10 mouse cellular contexts compared by ENCODE assay signal in the genomic region with DNA sequence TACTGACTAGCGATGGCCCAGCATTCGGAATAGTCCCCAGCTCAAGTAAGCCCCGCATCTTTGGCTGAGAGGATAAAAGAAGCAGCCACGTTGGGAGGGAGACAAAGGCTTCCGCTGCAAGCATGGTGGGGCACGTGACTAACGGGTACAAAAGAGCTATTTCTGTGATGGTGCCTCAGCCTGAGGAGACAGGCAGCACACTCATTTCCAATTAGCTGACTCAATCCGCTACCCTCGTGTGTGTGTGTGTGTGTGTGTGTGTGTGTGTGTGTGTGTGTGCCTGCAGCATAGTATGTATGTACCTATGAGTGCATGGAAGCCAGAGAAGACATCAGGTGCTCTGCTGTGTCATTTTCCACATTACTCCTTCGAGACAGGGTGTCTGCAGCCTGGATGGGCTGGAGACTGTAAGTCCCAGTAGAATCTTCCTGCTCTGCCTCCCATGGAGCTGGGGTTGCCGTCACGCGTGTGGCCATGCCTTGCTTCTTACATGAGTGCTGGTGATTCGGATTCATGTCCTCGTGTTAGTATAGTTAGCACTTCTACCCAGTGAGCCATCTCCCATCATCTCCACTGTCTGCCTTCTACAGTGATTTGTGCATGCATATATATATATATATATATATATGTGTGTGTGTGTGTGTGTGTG. TPM values are rescaled to one million over a fixed set of nuclear protein-coding genes. Genes with fewer than 3 reads are reported as not detected.
A peak's percentile ranks its signal among the peaks of the same experiment; 100 is the strongest.
DNase-seq lines count a peak whose midpoint lies in the region; ATAC-seq and TF ChIP-seq lines count a peak whose summit lies in the region.
"Had no signal": no experiment of that assay in that cellular context is flagged by ENCODE, and none has a peak within 500 bp of the region (broad histone marks: within the 10 kb centered on the region; RNA-seq: fewer than 3 reads in every experiment).

No protein-coding gene starts in this region.

- ATAC-seq in embryonic facial prominence, embryonic 14.5 days (ENCODE audit: low read depth): no peak; the same call in 1 of the 2 replicates
- ATAC-seq in midbrain, embryonic 15.5 days (replicated peaks): peak; percentile 94
- no peak for ATAC-seq in liver, embryonic 12.5 days

- no peak overlapping the region for H3K27ac ChIP-seq in CH12.LX (ENCODE audit: insufficient read depth, low read depth)
- no peak overlapping the region for H3K27ac ChIP-seq in embryonic facial prominence, embryonic 14.5 days (replicated peaks; ENCODE audit: low read depth, low read length)
- peak overlapping the region; percentile 42; the same call in 1 of the 2 replicates for H3K27ac ChIP-seq in midbrain, embryonic 15.5 days
- no peak overlapping the region for H3K27ac ChIP-seq in liver, embryonic 12.5 days

- peak; percentile 78 for TF ChIP-seq EP300 in CH12.LX (IDR thresholded peaks at IDR 0.05; ENCODE audit: low read length)

- WGBS in embryonic facial prominence, embryonic 14.5 days: 76% methylated on average over 15 of the region's 15 CpGs
- WGBS in midbrain, embryonic 15.5 days: 47% methylated on average over 15 of the region's 15 CpGs
- 77% methylated on average over 15 of the region's 15 CpGs for WGBS in liver, embryonic 12.5 days (ENCODE audit: insufficient replicate concordance)

- H3K36me3 ChIP-seq in CH12.LX (replicated peaks in 1 of 2; ENCODE audit: control insufficient read depth in 1 of 2, insufficient read depth in 1 of 2, low read length in 1 of 2): no peaks in the 10 kb centered on the region
- no peaks in the 10 kb centered on the region for H3K36me3 ChIP-seq in embryonic facial prominence, embryonic 14.5 days (ENCODE audit: control insufficient read depth, insufficient read depth, low read length)
- H3K36me3 ChIP-seq in midbrain, embryonic 15.5 days (replicated peaks): no peaks in the 10 kb centered on the region
- H3K36me3 ChIP-seq in liver, embryonic 12.5 days: no peaks in the 10 kb centered on the region

- TF ChIP-seq CTCF in CH12.LX (conservative IDR thresholded peaks at IDR 0.05 in 1 of 2, IDR thresholded peaks at IDR 0.05 in 1 of 2; ENCODE audit: low read depth in 2 of 2, low read length in 2 of 2): no peak

- no peak overlapping the region; the same call in 1 of the 2 replicates for H3K4me2 ChIP-seq in CH12.LX (ENCODE audit: insufficient read depth, low read depth, poor library complexity, severe bottlenecking)
- H3K4me2 ChIP-seq in embryonic facial prominence, embryonic 14.5 days (ENCODE audit: low read depth, low read length): no peak overlapping the region
- peak overlapping the region; percentile 1; the same call in 1 of the 2 replicates for H3K4me2 ChIP-seq in midbrain, embryonic 15.5 days
- no peak overlapping the region for H3K4me2 ChIP-seq in liver, embryonic 12.5 days

- no peak for TF ChIP-seq POLR2A in CH12.LX (IDR thresholded peaks at IDR 0.05; ENCODE audit: low read depth, low read length)

- DNase-seq in CH12.LX (ENCODE audit: extremely low read depth): peak; percentile 38
- peak; percentile 32 for DNase-seq in embryonic facial prominence, embryonic 14.5 days (ENCODE audit: low spot score)
- peak; percentile 68 for DNase-seq in induced T-regulatory cell, adult 2 months (ENCODE audit: low read depth)
- no peak for DNase-seq in kidney, adult 11 months
- no peak for DNase-seq in testis, postnatal 14 days (ENCODE audit: low spot score)
- DNase-seq in spleen, adult 18-20 months: no peak
- DNase-seq: heart, postnatal 10 days had no signal

- H3K79me2 ChIP-seq in CH12.LX (replicated peaks; ENCODE audit: control insufficient read depth, extremely low read depth, insufficient read depth, poor library complexity, severe bottlenecking): no peaks in the 10 kb centered on the region

- H3K27me3 ChIP-seq in CH12.LX (replicated peaks): no peaks in the 10 kb centered on the region
- no peaks in the 10 kb centered on the region for H3K27me3 ChIP-seq in embryonic facial prominence, embryonic 14.5 days (replicated peaks; ENCODE audit: control insufficient read depth, insufficient read depth, low read length)
- no peaks in the 10 kb centered on the region for H3K27me3 ChIP-seq in midbrain, embryonic 15.5 days (replicated peaks)
- H3K27me3 ChIP-seq in liver, embryonic 12.5 days (replicated peaks): no peaks in the 10 kb centered on the region

- peaks cover 4% of the 10 kb centered on the region for H3K9me3 ChIP-seq in CH12.LX (replicated peaks; ENCODE audit: low read length)
- 0 out of 2 replicates have a peak, but pooled peaks cover 2% of the 10 kb centered on the region for H3K9me3 ChIP-seq in embryonic facial prominence, embryonic 14.5 days (ENCODE audit: control insufficient read depth, low read length)
- no peaks in the 10 kb centered on the region for H3K9me3 ChIP-seq in midbrain, embryonic 15.5 days
- H3K9me3 ChIP-seq in liver, embryonic 12.5 days (replicated peaks): no peaks in the 10 kb centered on the region

- in situ Hi-C loops in CH12.LX (cut with MboI; ENCODE audit: low pct_ligation_motif_present, low pct_unique_long_range_greater_than_20kb, low sequenced_read_pairs): loop anchor here (25.0 kb wide), 1 partner anchor 438 kb away; the partner anchor contains the start of gene Nmd3

- dilution Hi-C loops in CH12.LX (cut with MboI; ENCODE audit: extremely low pct_ligation_motif_present, extremely low pct_unique_long_range_greater_than_20kb, low sequenced_read_pairs): no loop called here

- TF ChIP-seq RAD21 in CH12.LX (IDR thresholded peaks at IDR 0.05; ENCODE audit: low read depth, low read length): no peak

- peaks cover 20 to 26% of the 10 kb centered on the region in 2 experiments for H3K4me1 ChIP-seq in CH12.LX (ENCODE audit: control insufficient read depth in 1 of 2, insufficient read depth in 2 of 2)
- H3K4me1 ChIP-seq in embryonic facial prominence, embryonic 14.5 days (ENCODE audit: control insufficient read depth, insufficient read depth, low read length): no peaks in the 10 kb centered on the region
- H3K4me1 ChIP-seq in midbrain, embryonic 15.5 days: peaks cover 11% of the 10 kb centered on the region
- H3K4me1 ChIP-seq in liver, embryonic 12.5 days: no peaks in the 10 kb centered on the region

- H3K4me3 ChIP-seq in CH12.LX (replicated peaks in 1 of 3; ENCODE audit: low read depth in 2 of 3, low read length in 2 of 3, poor library complexity in 1 of 3): no peak overlapping the region
- H3K4me3 ChIP-seq in embryonic facial prominence, embryonic 14.5 days (ENCODE audit: low read depth, low read length): no peak overlapping the region
- no peak overlapping the region for H3K4me3 ChIP-seq in midbrain, embryonic 15.5 days
- H3K4me3 ChIP-seq in liver, embryonic 12.5 days: no peak overlapping the region

- H3K9ac ChIP-seq in CH12.LX (ENCODE audit: insufficient read depth, low read depth): no peak overlapping the region
- no peak overlapping the region for H3K9ac ChIP-seq in embryonic facial prominence, embryonic 14.5 days (ENCODE audit: low read depth, low read length)
- H3K9ac ChIP-seq in midbrain, embryonic 15.5 days: no peak overlapping the region
- no peak overlapping the region for H3K9ac ChIP-seq in liver, embryonic 12.5 days

TF ChIP-seq in CH12.LX, 34 proteins besides CTCF, POLR2A, EP300 and RAD21 (continues in another document):
- TF ChIP-seq MYC (IDR thresholded peaks at IDR 0.05; ENCODE audit: low read depth, low read length) (0 out of 2 replicates have a peak, but pooled peaks have one; percentile 36), HCFC1 (IDR thresholded peaks at IDR 0.05; ENCODE audit: low read depth, low read length) (no peak), UBTF (IDR thresholded peaks at IDR 0.05; ENCODE audit: low read depth, low read length) (no peak), E2F4 (IDR thresholded peaks at IDR 0.05; ENCODE audit: insufficient replicate concordance, low read depth, low read length) (no peak), CHD2 (IDR thresholded peaks at IDR 0.05; ENCODE audit: low read length) (no peak), POLR2AphosphoS2 (IDR thresholded peaks at IDR 0.05; ENCODE audit: low read depth, low read length) (no peak), IRF4 (IDR thresholded peaks at IDR 0.05; ENCODE audit: low read depth, low read length) (peak; percentile 96), USF2 (conservative IDR thresholded peaks at IDR 0.05; ENCODE audit: low read depth, low read length) (peak; percentile 58), GABPA (IDR thresholded peaks at IDR 0.05; ENCODE audit: insufficient replicate concordance, low read depth, low read length) (no peak), MAZ (IDR thresholded peaks at IDR 0.05; ENCODE audit: low read depth, low read length) (no peak), MAFK (IDR thresholded peaks at IDR 0.05; ENCODE audit: insufficient replicate concordance, low read length) (peak; percentile 39; the same call in 1 of the 2 replicates), SIN3A (IDR thresholded peaks at IDR 0.05; ENCODE audit: low read length) (0 out of 2 replicates have a peak, but pooled peaks have one; percentile 26), ELF1 (IDR thresholded peaks at IDR 0.05; ENCODE audit: low read depth, low read length) (no peak), CHD1 (IDR thresholded peaks at IDR 0.05; ENCODE audit: low read depth, low read length) (no peak), BHLHE40 (IDR thresholded peaks at IDR 0.05; ENCODE audit: low read depth, low read length) (peak; percentile 96), TCF12 (IDR thresholded peaks at IDR 0.05; ENCODE audit: low read depth, low read length) (peak; percentile 51; the same call in 1 of the 2 replicates), USF1 (IDR thresholded peaks at IDR 0.05; ENCODE audit: low read depth, low read length) (peak; percentile 75), ZMIZ1 (IDR thresholded peaks at IDR 0.05; ENCODE audit: low read depth, low read length) (no peak), JUND (conservative IDR thresholded peaks at IDR 0.05; ENCODE audit: low read depth, low read length) (peak; percentile 58; the same call in 1 of the 2 replicates), ZNF384 (IDR thresholded peaks at IDR 0.05; ENCODE audit: low read depth, low read length) (no peak)

RNA-seq across cellular contexts. Expression of gene Ppm1l, which starts 41.9 kb away (rescaled TPM):
- 0.34 and 0.68 TPM in 2 replicates for total RNA-seq in CH12.LX (2012; rRNA removed)
- total RNA-seq in CH12.LX (2014; rRNA removed): 1.7 TPM in 2 replicates
- 2.0 and 2.4 TPM in 2 replicates for polyA plus RNA-seq in CH12.LX (2012; ENCODE audit: insufficient read length, low read depth)
- polyA plus RNA-seq in embryonic facial prominence, embryonic 14.5 days (2014; fragmentation: Nextera tagmentation; extraction: Ambion mirVana): 9.1 and 10.9 TPM in 2 replicates
- 24.7 and 26.0 TPM in 2 replicates for polyA plus RNA-seq in midbrain, embryonic 15.5 days (2015; fragmentation: Nextera tagmentation; extraction: Ambion mirVana)
- 7.2 and 7.4 TPM in 2 replicates for polyA plus RNA-seq in liver, embryonic 12.5 days (2016; fragmentation: Nextera tagmentation; extraction: Ambion mirVana)

RNA-seq across cellular contexts. Expression of gene Arl14, which starts 52.6 kb away (rescaled TPM):
- not detected in 2 replicates for total RNA-seq in CH12.LX (2012; rRNA removed)
- not detected in 2 replicates for total RNA-seq in CH12.LX (2014; rRNA removed)
- not detected in 2 replicates for polyA plus RNA-seq in CH12.LX (2012; ENCODE audit: insufficient read length, low read depth)
- polyA plus RNA-seq in embryonic facial prominence, embryonic 14.5 days (2014; fragmentation: Nextera tagmentation; extraction: Ambion mirVana): not detected in 2 replicates
- not detected in 2 replicates for polyA plus RNA-seq in midbrain, embryonic 15.5 days (2015; fragmentation: Nextera tagmentation; extraction: Ambion mirVana)
- not detected in 2 replicates for polyA plus RNA-seq in liver, embryonic 12.5 days (2016; fragmentation: Nextera tagmentation; extraction: Ambion mirVana)
- total RNA-seq: common myeloid progenitor, adult 5-6 weeks; heart, postnatal 10 days had no signal

Comparison
In these comparisons a context has a peak if more than half of its experiments do, and no peak if none do; other contexts are left out.
1. DNase-seq: peak in CH12.LX (single experiment), embryonic facial prominence, embryonic 14.5 days (single experiment) and induced T-regulatory cell, adult 2 months (single experiment); none in kidney, adult 11 months (single experiment), testis, postnatal 14 days (single experiment) and spleen, adult 18-20 months (0 of 2).